Mouse (Mus musculus): Measurements from ENCODE around the gene Notch1. TPM values are rescaled to one million over a fixed set of nuclear protein-coding genes. Genes with fewer than 3 reads are reported as not detected.

The Notch1 gene
- polyA plus RNA-seq, 1 experiment, result 16.3 TPM

DNA sequence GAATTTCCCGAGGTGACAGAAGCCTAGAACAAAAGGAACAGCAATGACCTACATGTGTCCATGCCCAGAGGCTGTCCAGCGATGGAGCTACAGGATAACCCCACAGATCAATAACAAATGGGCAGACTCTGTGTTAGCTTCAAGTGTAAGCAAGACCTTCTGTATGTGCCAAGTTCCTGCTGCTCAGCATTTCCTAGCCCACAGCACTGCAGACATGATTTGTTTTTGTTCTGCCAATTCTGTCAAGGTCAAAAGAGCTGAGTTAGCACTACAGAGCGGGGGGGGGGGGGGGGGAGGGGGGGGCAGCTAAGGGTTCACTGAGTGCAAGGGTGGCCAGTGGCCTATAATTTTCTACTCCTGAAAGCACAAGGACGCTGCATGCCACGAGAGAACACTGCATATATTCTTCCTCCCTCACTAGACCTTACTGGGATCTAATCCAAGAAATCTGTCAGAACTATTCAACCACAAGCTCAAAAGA is 105.5 kb downstream of the Notch1 start:
- Histone ChIP-seq H3ac (ENCODE audit: control insufficient read depth, insufficient read length) (no peak overlapping the region), H3K27me3 (ENCODE audit: control insufficient read depth, insufficient read depth, insufficient read length) (no peaks in the 10 kb centered on the region), H3K4me2 (ENCODE audit: low read depth) (no peak overlapping the region), H3K36me3 (ENCODE audit: control insufficient read depth, insufficient read depth) (peaks cover 28% of the 10 kb centered on the region), H3K4me3 (no peak overlapping the region), H3K79me2 (ENCODE audit: control insufficient read depth, insufficient read depth) (peaks cover 14% of the 10 kb centered on the region)
- TF ChIP-seq TCF12 (IDR thresholded peaks at IDR 0.05; ENCODE audit: insufficient read depth, poor library complexity, severe bottlenecking) (no peak), POLR2AphosphoS2 (IDR thresholded peaks at IDR 0.05; ENCODE audit: insufficient read length, low read depth) (no peak), REST (IDR thresholded peaks at IDR 0.05; ENCODE audit: insufficient read depth, insufficient read length) (no peak), E2F4 (IDR thresholded peaks at IDR 0.05; ENCODE audit: insufficient read depth) (no peak), MYOD1 (IDR thresholded peaks at IDR 0.05; ENCODE audit: control insufficient read depth in 1 of 3, insufficient read length in 2 of 3, low read depth in 2 of 3) (no peak), SRF (IDR thresholded peaks at IDR 0.05; ENCODE audit: control insufficient read depth, insufficient read length, low read depth) (no peak), CEBPB (IDR thresholded peaks at IDR 0.05; ENCODE audit: insufficient read depth, poor library complexity, severe bottlenecking) (no peak), USF1 (IDR thresholded peaks at IDR 0.05; ENCODE audit: low read depth) (no peak), POLR2A (IDR thresholded peaks at IDR 0.05; ENCODE audit: insufficient read length, low read depth) (no peak), MAX (IDR thresholded peaks at IDR 0.05; ENCODE audit: low read depth) (no peak), MYOG (IDR thresholded peaks at IDR 0.05; ENCODE audit: control insufficient read depth in 1 of 3, insufficient read depth in 1 of 3, insufficient read length in 2 of 3, low read depth in 2 of 3) (no peak), TCF3 (IDR thresholded peaks at IDR 0.05; ENCODE audit: insufficient read length, low read depth) (no peak)

DNA sequence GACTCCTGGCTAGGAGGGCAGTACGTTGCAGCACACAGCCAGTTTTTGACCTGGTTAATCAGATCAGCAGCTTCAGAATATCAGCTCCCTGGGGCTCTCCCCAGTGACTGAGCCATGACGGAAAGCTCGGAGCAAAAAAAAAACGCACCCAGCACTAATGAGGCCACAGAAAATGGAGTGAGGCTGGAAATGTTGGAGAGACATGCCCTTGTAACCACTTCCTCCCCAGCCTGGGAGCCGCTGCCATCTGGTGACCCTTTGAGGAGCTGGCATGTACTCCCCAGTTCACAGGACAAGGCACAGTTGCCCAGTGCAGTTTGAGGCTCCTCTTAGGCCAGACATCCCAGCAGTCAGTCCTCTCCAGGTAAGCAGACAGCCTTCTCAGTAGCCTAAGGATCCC is 106.4 kb downstream of the Notch1 start:
- Histone ChIP-seq H3ac (ENCODE audit: control insufficient read depth, insufficient read length) (no peak overlapping the region), H3K27me3 (ENCODE audit: control insufficient read depth, insufficient read depth, insufficient read length) (no peaks in the 10 kb centered on the region), H3K4me3 (no peak overlapping the region), H3K36me3 (ENCODE audit: control insufficient read depth, insufficient read depth) (peaks cover 19% of the 10 kb centered on the region), H3K4me2 (ENCODE audit: low read depth) (no peak overlapping the region), H3K79me2 (ENCODE audit: control insufficient read depth, insufficient read depth) (peaks cover 19% of the 10 kb centered on the region)
- TF ChIP-seq TCF3 (IDR thresholded peaks at IDR 0.05; ENCODE audit: insufficient read length, low read depth) (no peak), REST (IDR thresholded peaks at IDR 0.05; ENCODE audit: insufficient read depth, insufficient read length) (no peak)

DNA sequence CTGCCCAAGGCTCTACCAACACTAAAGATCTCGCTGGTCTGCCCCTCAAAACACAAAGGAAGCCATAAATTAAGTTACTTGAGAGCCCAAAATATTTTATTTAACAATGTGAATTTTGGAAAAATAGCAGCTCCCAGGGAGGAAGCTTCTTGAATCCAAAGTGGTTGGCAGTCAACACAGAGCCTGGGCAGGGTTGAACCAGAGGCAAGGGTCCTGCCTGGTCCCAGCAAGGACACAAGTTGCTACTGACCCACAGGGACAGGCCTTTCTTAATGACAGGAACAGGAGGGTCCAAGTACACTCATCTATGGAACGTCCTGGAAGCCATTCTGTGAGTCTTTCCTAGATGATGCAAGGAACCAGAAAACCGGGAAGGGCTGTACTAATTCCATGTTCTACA is 107.1 kb downstream of the Notch1 start:
- H3K4me2 ChIP-seq (ENCODE audit: low read depth), result peak overlapping the region; percentile 69

DNA sequence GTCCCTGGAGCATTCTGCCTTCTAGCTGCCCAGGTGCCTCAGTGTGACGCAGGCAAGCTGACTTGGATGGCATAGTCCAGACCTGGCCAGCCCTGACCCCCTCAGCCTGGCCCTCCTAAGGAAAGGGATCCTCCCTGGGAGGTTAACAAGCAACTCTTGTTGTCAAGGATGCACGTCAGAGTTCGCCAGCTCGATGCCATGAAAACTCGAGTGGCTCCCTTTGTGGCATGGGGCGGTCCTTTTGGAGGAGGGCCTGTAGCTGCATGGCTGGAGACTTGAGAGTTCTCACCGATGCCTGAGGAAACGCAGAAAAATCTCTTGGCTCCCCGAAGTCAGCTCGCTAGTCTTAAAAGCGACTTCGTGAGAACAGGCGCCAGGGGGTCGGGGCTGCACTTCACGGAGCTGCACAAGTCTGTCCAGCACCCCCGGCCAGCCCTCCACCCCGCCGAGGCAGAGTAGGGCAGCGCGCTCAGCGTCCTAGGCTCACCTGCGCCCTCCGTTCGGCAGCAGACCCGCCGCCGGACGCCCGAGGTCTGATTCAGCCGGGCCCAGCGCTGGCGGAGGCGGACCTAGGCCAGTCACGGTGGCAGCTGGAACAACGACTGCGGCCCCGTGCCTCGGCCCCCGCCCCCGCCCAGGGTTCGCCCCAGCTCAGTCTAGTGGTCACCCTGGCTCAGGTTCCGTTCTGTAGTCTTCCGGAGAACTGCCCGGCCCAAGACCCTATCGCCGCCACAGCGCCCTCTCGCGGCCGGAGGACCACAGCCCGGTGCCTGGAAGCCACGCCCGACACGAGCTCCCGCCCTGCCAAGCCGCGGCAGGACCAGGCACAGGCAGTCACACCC is 107.7 kb downstream of the Notch1 start, which contains the start of gene Inpp5e:
Gene Inpp5e, minus strand, starts transcription at position 689 of the 842 bp plus-strand sequence.
- Histone ChIP-seq H3K4me3 (peak within 1 kb of the TSS; percentile 46), H3ac (ENCODE audit: control insufficient read depth, insufficient read length) (peak within 1 kb of the TSS; percentile 35), H3K27me3 (ENCODE audit: control insufficient read depth, insufficient read depth, insufficient read length) (no peaks in the 10 kb centered on the region), H3K36me3 (ENCODE audit: control insufficient read depth, insufficient read depth) (peaks cover 19% of the 10 kb centered on the region), H3K4me2 (ENCODE audit: low read depth) (peak within 1 kb of the TSS; percentile 79), H3K79me2 (ENCODE audit: control insufficient read depth, insufficient read depth) (peaks cover 19% of the 10 kb centered on the region)
- TF ChIP-seq MAX (IDR thresholded peaks at IDR 0.05; ENCODE audit: low read depth), result no peak
- TF ChIP-seq POLR2AphosphoS2 (IDR thresholded peaks at IDR 0.05; ENCODE audit: insufficient read length, low read depth), result peak; percentile 96
- peak in 1 of 3 experiments; percentile 81 for TF ChIP-seq MYOD1 (IDR thresholded peaks at IDR 0.05; ENCODE audit: control insufficient read depth in 1 of 3, insufficient read length in 2 of 3, low read depth in 2 of 3)
- peak; percentile 89 for TF ChIP-seq POLR2A (IDR thresholded peaks at IDR 0.05; ENCODE audit: insufficient read length, low read depth)
- TF ChIP-seq MYOG (IDR thresholded peaks at IDR 0.05; ENCODE audit: control insufficient read depth in 1 of 3, insufficient read depth in 1 of 3, insufficient read length in 2 of 3, low read depth in 2 of 3), result peak in 1 of 3 experiments; percentile 68
- TF ChIP-seq TCF3 (IDR thresholded peaks at IDR 0.05; ENCODE audit: insufficient read length, low read depth), result no peak

More for the DNA sequence above, 107.1 kb downstream of the Notch1 start:
- Histone ChIP-seq H3K36me3 (ENCODE audit: control insufficient read depth, insufficient read depth) (peaks cover 19% of the 10 kb centered on the region), H3K4me3 (peak overlapping the region; percentile 46), H3ac (ENCODE audit: control insufficient read depth, insufficient read length) (peak overlapping the region; percentile 35), H3K79me2 (ENCODE audit: control insufficient read depth, insufficient read depth) (peaks cover 19% of the 10 kb centered on the region), H3K27me3 (ENCODE audit: control insufficient read depth, insufficient read depth, insufficient read length) (no peaks in the 10 kb centered on the region)
- TF ChIP-seq POLR2A (IDR thresholded peaks at IDR 0.05; ENCODE audit: insufficient read length, low read depth) (no peak), POLR2AphosphoS2 (IDR thresholded peaks at IDR 0.05; ENCODE audit: insufficient read length, low read depth) (no peak), MYOD1 (IDR thresholded peaks at IDR 0.05; ENCODE audit: control insufficient read depth in 1 of 3, insufficient read length in 2 of 3, low read depth in 2 of 3) (no peak), USF1 (IDR thresholded peaks at IDR 0.05; ENCODE audit: low read depth) (no peak), TCF12 (IDR thresholded peaks at IDR 0.05; ENCODE audit: insufficient read depth, poor library complexity, severe bottlenecking) (no peak), MYOG (IDR thresholded peaks at IDR 0.05; ENCODE audit: control insufficient read depth in 1 of 3, insufficient read depth in 1 of 3, insufficient read length in 2 of 3, low read depth in 2 of 3) (no peak), E2F4 (IDR thresholded peaks at IDR 0.05; ENCODE audit: insufficient read depth) (no peak), SRF (IDR thresholded peaks at IDR 0.05; ENCODE audit: control insufficient read depth, insufficient read length, low read depth) (no peak), REST (IDR thresholded peaks at IDR 0.05; ENCODE audit: insufficient read depth, insufficient read length) (no peak), CEBPB (IDR thresholded peaks at IDR 0.05; ENCODE audit: insufficient read depth, poor library complexity, severe bottlenecking) (no peak), TCF3 (IDR thresholded peaks at IDR 0.05; ENCODE audit: insufficient read length, low read depth) (no peak), MAX (IDR thresholded peaks at IDR 0.05; ENCODE audit: low read depth) (no peak)

Other genes starting within 250 kb of the Notch1 start
- gene Ccdc187, start 222.1 kb downstream of the Notch1 start, polyA plus RNA-seq (2012; fragmentation: generic; extraction: Trizol), result 0.01 TPM
- gene Gpsm1, start 201.1 kb downstream of the Notch1 start, polyA plus RNA-seq (2012; fragmentation: generic; extraction: Trizol), result 11.7 TPM
- gene Dnlz, start 164.6 kb downstream of the Notch1 start, polyA plus RNA-seq (2012; fragmentation: generic; extraction: Trizol), result 28.4 TPM
- gene Card9, start 155.7 kb downstream of the Notch1 start, polyA plus RNA-seq (2012; fragmentation: generic; extraction: Trizol), result 0.84 TPM
- 11.0 TPM for gene Snapc4, start 136.0 kb downstream of the Notch1 start, polyA plus RNA-seq (2012; fragmentation: generic; extraction: Trizol)
- gene Entr1, start 127.3 kb downstream of the Notch1 start, polyA plus RNA-seq (2012; fragmentation: generic; extraction: Trizol), result 50.8 TPM
- gene Pmpca, start 127.3 kb downstream of the Notch1 start, polyA plus RNA-seq (2012; fragmentation: generic; extraction: Trizol), result 111 TPM
- 9.3 TPM for gene Inpp5e, start 107.5 kb downstream of the Notch1 start, polyA plus RNA-seq (2012; fragmentation: generic; extraction: Trizol)
- gene Sec16a, start 71.4 kb downstream of the Notch1 start, polyA plus RNA-seq (2012; fragmentation: generic; extraction: Trizol), result 31.4 TPM
- gene Egfl7, start 63.4 kb upstream of the Notch1 start, polyA plus RNA-seq (2012; fragmentation: generic; extraction: Trizol), result 2.7 TPM
- gene Gm20532, start 70.0 kb upstream of the Notch1 start, polyA plus RNA-seq (2012; fragmentation: generic; extraction: Trizol), result not detected
- gene Agpat2, start 87.8 kb upstream of the Notch1 start, polyA plus RNA-seq (2012; fragmentation: generic; extraction: Trizol), result 31.3 TPM
- gene Fam69b, start 111.8 kb upstream of the Notch1 start, polyA plus RNA-seq (2012; fragmentation: generic; extraction: Trizol), result 2.6 TPM
- not detected for gene Lcn4, start 154.6 kb upstream of the Notch1 start, polyA plus RNA-seq (2012; fragmentation: generic; extraction: Trizol)